Mouse (Mus musculus): ENCODE measurements around the gene Fundc2.

- TF ChIP-seq CTCF (IDR thresholded peaks at IDR 0.05; ENCODE audit: extremely low read depth, insufficient read length, insufficient replicate concordance, low read depth, low read length) (no peak), POLR2A (IDR thresholded peaks at IDR 0.05; ENCODE audit: low read depth, low read length) (no peak)
Observed at GRCm38 (mm10) chrX:75372666-75373425, 9.4 kb upstream of the Fundc2 start.

Measured in small intestine, adult 2 months (tissue).